ENCODE assay signal across 7 mouse cellular contexts in genomic region chr5:113150871-113151553, GRCm38 (mm10).
DNase-seq lines count a peak whose midpoint lies in the region; ATAC-seq lines count a peak whose summit lies in the region.

No protein-coding gene starts in this region.

- no peaks in the 10 kb centered on the region for H3K36me3 ChIP-seq in midbrain, embryonic 10.5 days
- H3K36me3 ChIP-seq in midbrain, embryonic 11.5 days (ENCODE audit: control insufficient read depth, insufficient read depth, low read length): no peaks in the 10 kb centered on the region
- no peaks in the 10 kb centered on the region for H3K36me3 ChIP-seq in forebrain, embryonic 16.5 days (ENCODE audit: control insufficient read depth, insufficient read depth)
- H3K36me3 ChIP-seq in limb, embryonic 13.5 days: no peaks in the 10 kb centered on the region
- no peaks in the 10 kb centered on the region for H3K36me3 ChIP-seq in stomach, embryonic 15.5 days

- H3K27ac ChIP-seq in midbrain, embryonic 10.5 days (replicated peaks): peak overlapping the region; percentile 77
- H3K27ac ChIP-seq in midbrain, embryonic 11.5 days (ENCODE audit: low read depth, low read length): no peak overlapping the region
- peak overlapping the region; percentile 46; the same call in 1 of the 2 replicates for H3K27ac ChIP-seq in forebrain, embryonic 16.5 days (ENCODE audit: low read length)
- peak overlapping the region; percentile 79 for H3K27ac ChIP-seq in limb, embryonic 13.5 days
- H3K27ac ChIP-seq in stomach, embryonic 15.5 days: peak overlapping the region; percentile 91

- no peaks in the 10 kb centered on the region for H3K9me3 ChIP-seq in midbrain, embryonic 10.5 days (replicated peaks)
- H3K9me3 ChIP-seq in midbrain, embryonic 11.5 days (ENCODE audit: control insufficient read depth, low read length): no peaks in the 10 kb centered on the region
- no peaks in the 10 kb centered on the region for H3K9me3 ChIP-seq in forebrain, embryonic 16.5 days (ENCODE audit: control insufficient read depth, low read length)
- no peaks in the 10 kb centered on the region for H3K9me3 ChIP-seq in limb, embryonic 13.5 days
- H3K9me3 ChIP-seq in stomach, embryonic 15.5 days: no peaks in the 10 kb centered on the region

- no peak for DNase-seq in midbrain, embryonic 10.5 days (ENCODE audit: low spot score)
- DNase-seq in midbrain, embryonic 11.5 days (ENCODE audit: low spot score, missing footprints): no peak
- no peak for DNase-seq in cerebellum, postnatal 36 days
- no peak for DNase-seq in cerebellum, postnatal 25 days

- H3K4me2 ChIP-seq in midbrain, embryonic 11.5 days: no peak overlapping the region
- H3K4me2 ChIP-seq in forebrain, embryonic 16.5 days (ENCODE audit: low read length): no peak overlapping the region
- H3K4me2 ChIP-seq in limb, embryonic 13.5 days (replicated peaks): 0 out of 2 replicates have a peak overlapping the region, but pooled peaks have one; percentile 3
- no peak overlapping the region for H3K4me2 ChIP-seq in stomach, embryonic 15.5 days

- H3K27me3 ChIP-seq in midbrain, embryonic 10.5 days (ENCODE audit: low read depth, poor library complexity, severe bottlenecking): no peaks in the 10 kb centered on the region
- no peaks in the 10 kb centered on the region for H3K27me3 ChIP-seq in midbrain, embryonic 11.5 days (ENCODE audit: control insufficient read depth, insufficient read depth, low read length)
- no peaks in the 10 kb centered on the region for H3K27me3 ChIP-seq in forebrain, embryonic 16.5 days (replicated peaks; ENCODE audit: control insufficient read depth, insufficient read depth, low read length)
- no peaks in the 10 kb centered on the region for H3K27me3 ChIP-seq in limb, embryonic 13.5 days
- no peaks in the 10 kb centered on the region for H3K27me3 ChIP-seq in stomach, embryonic 15.5 days (replicated peaks)

- no peak overlapping the region for H3K4me3 ChIP-seq in midbrain, embryonic 10.5 days
- H3K4me3 ChIP-seq in midbrain, embryonic 11.5 days (ENCODE audit: low read depth, low read length): no peak overlapping the region
- no peak overlapping the region for H3K4me3 ChIP-seq in forebrain, embryonic 16.5 days (replicated peaks; ENCODE audit: low read length)
- no peak overlapping the region for H3K4me3 ChIP-seq in limb, embryonic 13.5 days
- no peak overlapping the region for H3K4me3 ChIP-seq in stomach, embryonic 15.5 days (replicated peaks)

- 72% methylated on average over 9 of the region's 9 CpGs for WGBS in midbrain, embryonic 10.5 days
- 75% methylated on average over 9 of the region's 9 CpGs for WGBS in midbrain, embryonic 11.5 days
- 66% methylated on average over 9 of the region's 9 CpGs for WGBS in forebrain, embryonic 16.5 days
- 58% methylated on average over 9 of the region's 9 CpGs for WGBS in limb, embryonic 13.5 days
- 60% methylated on average over 9 of the region's 9 CpGs for WGBS in stomach, embryonic 15.5 days

- H3K9ac ChIP-seq in midbrain, embryonic 11.5 days (ENCODE audit: low read length): no peak overlapping the region
- no peak overlapping the region for H3K9ac ChIP-seq in forebrain, embryonic 16.5 days (replicated peaks; ENCODE audit: low read depth, low read length)
- H3K9ac ChIP-seq in limb, embryonic 13.5 days: no peak overlapping the region
- H3K9ac ChIP-seq in stomach, embryonic 15.5 days: no peak overlapping the region

- ATAC-seq in midbrain, embryonic 11.5 days (ENCODE audit: low FRiP score): no peak
- ATAC-seq in forebrain, embryonic 16.5 days: 0 out of 2 replicates have a peak, but pooled peaks have one; percentile 11
- no peak for ATAC-seq in limb, embryonic 13.5 days (ENCODE audit: low FRiP score, low read depth)
- no peak for ATAC-seq in stomach, embryonic 15.5 days (ENCODE audit: insufficient read depth, low FRiP score, low read depth)

- H3K4me1 ChIP-seq in midbrain, embryonic 10.5 days: peaks cover 64% of the 10 kb centered on the region
- H3K4me1 ChIP-seq in midbrain, embryonic 11.5 days (ENCODE audit: control insufficient read depth, insufficient read depth, low read length): peaks cover 5% of the 10 kb centered on the region
- H3K4me1 ChIP-seq in forebrain, embryonic 16.5 days (replicated peaks; ENCODE audit: control insufficient read depth, insufficient read depth, low read length): peaks cover 30% of the 10 kb centered on the region
- H3K4me1 ChIP-seq in limb, embryonic 13.5 days: peaks cover 56% of the 10 kb centered on the region
- H3K4me1 ChIP-seq in stomach, embryonic 15.5 days: peaks cover 47% of the 10 kb centered on the region
